Mouse (Mus musculus): ENCODE measurements around the gene Dnah17. TPM values are rescaled to one million over a fixed set of nuclear protein-coding genes. Genes with fewer than 3 reads are reported as not detected.

Gene Dnah17
- polyA plus RNA-seq, 1 experiment from 2014 or later: 0.27 TPM

DNA sequence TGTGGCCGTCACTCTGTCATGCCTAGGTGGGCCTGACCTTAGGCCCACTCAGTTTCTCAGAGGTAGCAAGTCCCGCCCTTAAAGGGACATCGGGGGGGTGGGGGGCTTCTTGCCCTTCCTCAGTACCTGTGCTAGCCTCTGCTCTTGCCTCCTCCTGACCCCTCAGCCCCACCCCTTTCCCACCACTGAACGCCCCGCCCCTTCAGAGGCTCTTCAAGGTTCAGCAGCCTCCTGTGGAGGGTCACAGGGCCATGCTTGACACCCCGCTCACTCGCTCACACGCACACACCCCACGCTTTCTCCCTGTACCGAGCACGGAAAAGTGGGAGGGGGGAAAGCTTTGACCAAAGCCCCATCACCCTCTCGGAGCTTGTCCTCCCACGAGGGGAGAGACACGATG, 50.7 kb downstream of the Dnah17 start:
- 86% methylated on average over 14 of the region's 14 CpGs for WGBS
- no peaks in the 10 kb centered on the region for H3K36me3 ChIP-seq

DNA sequence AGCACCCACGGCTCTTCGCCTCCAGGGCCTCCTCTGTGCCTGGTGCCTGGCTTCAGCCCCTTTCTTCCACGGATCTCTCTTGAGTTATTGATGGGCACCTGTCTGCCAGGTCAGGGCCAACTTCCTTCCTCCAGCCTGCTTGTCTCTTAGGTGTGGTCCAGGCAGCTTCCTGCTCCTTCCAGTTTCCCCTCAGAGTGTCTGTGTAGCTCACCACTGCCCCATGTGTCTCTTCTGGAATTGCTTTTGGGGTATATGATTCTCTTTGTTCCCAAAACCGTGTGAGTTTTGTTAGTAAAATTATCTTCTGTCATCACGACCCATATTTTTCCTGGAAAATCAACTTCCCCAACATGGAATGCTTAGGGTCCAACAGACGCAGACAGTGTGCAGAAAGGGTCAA, 53.5 kb downstream of the Dnah17 start:
- no peak overlapping the region for H3K4me3 ChIP-seq
- H3K27me3 ChIP-seq: no peaks in the 10 kb centered on the region
- no peak overlapping the region for H3K4me2 ChIP-seq (replicated peaks)
- H3K36me3 ChIP-seq: no peaks in the 10 kb centered on the region
- H3K4me1 ChIP-seq: no peaks in the 10 kb centered on the region
- H3K9ac ChIP-seq (replicated peaks): no peak overlapping the region
- no peak overlapping the region for H3K27ac ChIP-seq (replicated peaks)
- no peak for ATAC-seq (replicated peaks)
- no peaks in the 10 kb centered on the region for H3K9me3 ChIP-seq
- 84% methylated on average over 6 of the region's 6 CpGs for WGBS

More for the DNA sequence above, 50.7 kb downstream of the Dnah17 start:
- H3K9me3 ChIP-seq: no peaks in the 10 kb centered on the region
- no peaks in the 10 kb centered on the region for H3K4me1 ChIP-seq
- no peak overlapping the region for H3K9ac ChIP-seq (replicated peaks)
- H3K4me3 ChIP-seq: no peak overlapping the region
- no peaks in the 10 kb centered on the region for H3K27me3 ChIP-seq
- H3K27ac ChIP-seq (replicated peaks): no peak overlapping the region
- H3K4me2 ChIP-seq (replicated peaks): no peak overlapping the region
- no peak for ATAC-seq (replicated peaks)

DNA sequence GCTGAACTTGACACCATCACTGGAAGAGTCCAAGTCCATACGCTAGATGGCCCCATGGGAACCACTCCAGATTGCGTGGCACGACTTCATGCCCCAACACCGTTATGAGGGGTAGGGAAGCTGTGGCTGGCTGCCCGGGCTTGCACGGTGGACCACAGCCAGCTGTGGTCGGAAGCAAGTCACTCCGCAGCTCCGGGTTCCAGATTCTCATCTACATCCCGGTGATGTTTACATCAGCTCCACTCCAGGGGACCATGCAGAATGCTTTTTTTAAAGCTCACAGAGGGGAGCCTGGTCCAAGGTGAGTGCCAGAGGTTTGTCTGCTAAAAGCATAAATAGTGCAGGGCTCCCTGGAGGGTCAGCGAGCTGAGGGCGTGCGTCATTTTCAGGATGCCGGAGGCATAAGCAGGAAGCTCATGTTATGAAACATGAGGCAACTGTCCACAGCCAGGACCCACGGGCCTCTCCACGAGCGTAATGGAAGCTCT, 55.4 kb downstream of the Dnah17 start:
- Histone ChIP-seq H3K4me3 (no peak overlapping the region), H3K9ac (replicated peaks) (no peak overlapping the region), H3K27me3 (no peaks in the 10 kb centered on the region), H3K4me1 (no peaks in the 10 kb centered on the region), H3K27ac (replicated peaks) (no peak overlapping the region), H3K4me2 (replicated peaks) (no peak overlapping the region), H3K9me3 (no peaks in the 10 kb centered on the region), H3K36me3 (no peaks in the 10 kb centered on the region)
- 83% methylated on average over 17 of the region's 17 CpGs for WGBS
- ATAC-seq (replicated peaks): no peak

DNA sequence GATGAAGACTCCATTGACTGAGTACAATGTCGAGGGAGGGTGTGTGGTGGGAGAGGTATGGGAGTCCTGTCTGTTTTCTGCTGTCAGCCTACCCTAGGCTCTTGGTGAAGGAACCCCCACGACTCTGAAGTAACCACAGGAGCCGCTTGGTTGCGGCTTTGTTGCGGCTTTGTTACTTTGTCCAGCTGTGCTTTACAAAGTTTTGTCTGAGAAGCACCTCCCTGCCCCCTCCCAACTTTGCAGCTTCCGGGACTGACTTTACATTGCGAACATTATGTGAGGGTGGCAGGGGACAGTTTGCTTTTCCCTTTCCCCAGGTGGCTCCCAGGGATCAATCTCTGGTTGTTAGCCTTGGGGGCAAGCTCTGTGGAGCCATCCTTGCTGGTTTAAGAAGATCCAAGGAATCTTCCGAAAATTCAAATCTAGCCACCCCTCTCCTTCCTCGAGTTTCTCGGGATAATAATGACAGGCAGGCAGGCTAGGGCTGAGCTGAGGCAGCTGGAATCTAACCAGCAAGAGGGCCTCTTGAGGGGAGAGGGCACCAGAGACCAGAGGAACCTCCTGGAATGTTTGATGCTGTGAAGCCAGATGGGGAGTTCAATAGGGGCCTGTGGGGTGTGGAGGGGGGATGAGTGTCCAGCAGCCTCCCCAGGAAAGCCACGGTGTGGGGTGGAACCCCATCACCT, 59.1 kb downstream of the Dnah17 start:
- no peaks in the 10 kb centered on the region for H3K27me3 ChIP-seq
- ATAC-seq (replicated peaks): no peak
- no peaks in the 10 kb centered on the region for H3K9me3 ChIP-seq
- H3K36me3 ChIP-seq: no peaks in the 10 kb centered on the region
- no peak overlapping the region for H3K4me3 ChIP-seq
- no peak overlapping the region for H3K27ac ChIP-seq (replicated peaks)
- H3K9ac ChIP-seq (replicated peaks): no peak overlapping the region
- no peak overlapping the region for H3K4me2 ChIP-seq (replicated peaks)
- 37% methylated on average over 11 of the region's 11 CpGs for WGBS
- H3K4me1 ChIP-seq: no peaks in the 10 kb centered on the region

DNA sequence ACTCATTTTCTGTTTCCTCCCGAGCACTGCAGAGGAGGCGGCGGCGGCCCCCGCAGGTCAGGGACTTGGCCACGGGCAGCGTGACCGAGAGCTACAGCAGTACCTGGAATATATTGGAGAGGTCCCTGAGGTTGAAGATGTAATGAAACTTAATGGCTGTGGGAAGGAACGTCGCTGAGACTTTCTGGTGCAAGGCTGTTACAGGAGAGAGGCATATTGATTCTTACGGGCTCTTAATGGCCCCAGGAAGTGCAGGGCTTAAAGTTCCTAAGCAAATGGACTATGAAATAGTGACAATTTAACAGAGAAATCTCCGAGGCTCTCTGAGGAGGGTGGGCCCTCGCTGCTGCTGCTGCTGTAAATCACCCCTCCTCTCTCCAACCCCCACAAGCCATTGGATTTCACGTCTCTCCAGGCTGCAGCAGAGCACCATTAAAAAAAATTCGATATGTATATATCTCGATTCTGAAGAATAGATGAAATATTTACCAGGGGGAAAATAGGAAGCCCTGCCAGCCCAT, 61.6 kb downstream of the Dnah17 start:
- H3K4me2 ChIP-seq (replicated peaks): no peak overlapping the region
- 86% methylated on average over 16 of the region's 16 CpGs for WGBS

DNA sequence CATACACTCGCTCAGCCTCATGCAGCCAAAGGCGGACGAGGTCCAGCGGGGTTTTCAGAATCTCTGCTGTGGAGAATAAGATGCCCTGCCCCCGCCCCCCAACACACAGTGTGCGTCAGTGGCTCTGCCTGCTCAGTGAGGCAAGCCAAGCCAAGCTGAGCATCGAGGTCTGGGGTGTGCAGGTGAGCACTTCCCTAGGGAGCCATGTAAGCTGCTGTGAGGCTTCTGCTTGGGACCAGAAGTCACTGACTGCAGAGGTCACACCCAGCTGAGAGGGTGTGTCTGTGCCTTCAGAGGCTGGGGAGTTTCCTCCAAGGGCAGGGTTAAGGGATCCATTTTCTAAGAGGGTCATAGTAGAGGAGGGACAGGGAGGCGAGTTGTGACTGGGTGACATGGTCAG, 62.8 kb downstream of the Dnah17 start:
- Histone ChIP-seq H3K4me2 (replicated peaks) (no peak overlapping the region), H3K9me3 (no peaks in the 10 kb centered on the region), H3K36me3 (no peaks in the 10 kb centered on the region), H3K27me3 (no peaks in the 10 kb centered on the region), H3K4me3 (no peak overlapping the region), H3K9ac (replicated peaks) (no peak overlapping the region), H3K4me1 (no peaks in the 10 kb centered on the region), H3K27ac (replicated peaks) (no peak overlapping the region)
- ATAC-seq (replicated peaks): no peak
- 75% methylated on average over 8 of the region's 8 CpGs for whole genome bisulfite sequencing

More for the DNA sequence above, 61.6 kb downstream of the Dnah17 start:
- H3K9me3 ChIP-seq: no peaks in the 10 kb centered on the region
- no peak overlapping the region for H3K4me3 ChIP-seq
- no peak overlapping the region for H3K27ac ChIP-seq (replicated peaks)
- no peak overlapping the region for H3K9ac ChIP-seq (replicated peaks)
- H3K36me3 ChIP-seq: no peaks in the 10 kb centered on the region
- ATAC-seq (replicated peaks): no peak
- no peaks in the 10 kb centered on the region for H3K27me3 ChIP-seq
- no peaks in the 10 kb centered on the region for H3K4me1 ChIP-seq

DNA sequence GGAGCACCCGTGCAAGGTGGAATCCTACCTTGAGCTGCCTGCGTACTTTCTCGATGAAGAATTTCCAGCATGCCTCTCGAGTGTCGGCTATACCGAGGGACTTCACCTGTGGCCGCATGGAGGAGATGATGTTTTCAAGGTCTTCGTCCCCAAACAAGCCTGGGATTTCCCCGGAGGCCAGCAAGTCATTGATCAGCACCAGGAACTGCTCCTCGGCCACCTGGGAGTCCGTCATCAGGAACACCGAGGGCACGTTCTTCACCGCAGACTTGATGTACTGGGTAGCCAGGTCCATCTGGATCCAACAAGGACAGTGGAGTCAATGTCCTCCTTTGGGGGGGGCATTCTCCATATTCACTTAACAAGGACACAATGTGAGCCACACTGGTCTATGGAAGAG, 70.4 kb downstream of the Dnah17 start:
- ATAC-seq (replicated peaks): no peak
- H3K9me3 ChIP-seq: no peaks in the 10 kb centered on the region
- H3K4me3 ChIP-seq: no peak overlapping the region
- H3K27ac ChIP-seq (replicated peaks): no peak overlapping the region
- no peaks in the 10 kb centered on the region for H3K36me3 ChIP-seq
- WGBS: 86% methylated on average over 14 of the region's 14 CpGs
- no peak overlapping the region for H3K4me2 ChIP-seq (replicated peaks)
- no peak overlapping the region for H3K9ac ChIP-seq (replicated peaks)
- no peaks in the 10 kb centered on the region for H3K27me3 ChIP-seq
- peaks cover 5% of the 10 kb centered on the region; the same call in 1 of the 2 replicates for H3K4me1 ChIP-seq

DNA sequence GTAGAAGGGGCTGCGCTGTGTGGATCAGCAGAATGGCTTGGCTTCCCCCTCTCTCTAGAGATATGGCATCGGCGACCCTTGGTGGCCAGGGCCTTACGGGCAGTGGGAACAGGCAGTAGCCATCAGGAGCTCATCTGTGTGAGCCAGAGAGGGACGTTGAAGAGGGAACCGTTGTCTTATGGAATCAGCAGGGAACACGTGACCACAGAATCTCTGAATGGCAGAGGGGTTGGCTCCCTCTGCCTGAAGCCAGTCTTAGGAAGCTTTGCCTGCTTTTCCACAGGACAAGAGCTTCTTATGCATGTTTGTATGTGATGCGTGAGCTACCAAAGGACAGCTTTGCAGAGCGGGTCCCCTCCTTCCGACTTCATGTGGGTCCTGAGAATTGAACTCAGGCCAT, 71.6 kb downstream of the Dnah17 start:
- Histone ChIP-seq H3K4me1 (peaks cover 5% of the 10 kb centered on the region; the same call in 1 of the 2 replicates), H3K4me2 (replicated peaks) (no peak overlapping the region), H3K36me3 (no peaks in the 10 kb centered on the region), H3K9ac (replicated peaks) (no peak overlapping the region), H3K27me3 (no peaks in the 10 kb centered on the region), H3K27ac (replicated peaks) (no peak overlapping the region), H3K9me3 (no peaks in the 10 kb centered on the region), H3K4me3 (no peak overlapping the region)
- WGBS: 64% methylated on average over 10 of the region's 10 CpGs
- ATAC-seq (replicated peaks): no peak

DNA sequence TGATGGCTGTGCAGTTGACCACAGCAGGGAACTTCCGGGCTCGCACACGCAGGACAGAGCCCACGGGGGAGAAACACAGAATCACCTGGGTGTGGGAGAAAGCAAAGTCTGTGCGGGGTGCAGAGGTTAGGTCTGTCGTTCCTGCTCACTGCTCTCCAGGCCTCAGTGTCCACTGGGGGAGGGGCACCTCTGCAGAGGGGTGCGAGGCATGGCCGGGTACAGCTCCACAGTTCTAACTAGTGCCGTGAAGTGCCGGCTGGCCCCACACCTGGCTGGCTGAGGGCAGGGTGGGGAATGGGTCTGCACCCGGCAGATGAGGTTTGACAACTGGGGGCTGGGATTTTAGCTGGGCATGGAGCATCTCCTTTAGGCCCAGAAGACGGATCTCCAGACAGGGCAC, 72.1 kb downstream of the Dnah17 start:
- H3K4me1 ChIP-seq: peaks cover 5% of the 10 kb centered on the region; the same call in 1 of the 2 replicates
- no peak overlapping the region for H3K4me3 ChIP-seq
- no peaks in the 10 kb centered on the region for H3K9me3 ChIP-seq
- no peaks in the 10 kb centered on the region for H3K27me3 ChIP-seq
- no peak overlapping the region for H3K4me2 ChIP-seq (replicated peaks)
- WGBS: 77% methylated on average over 12 of the region's 12 CpGs
- no peaks in the 10 kb centered on the region for H3K36me3 ChIP-seq
- no peak overlapping the region for H3K27ac ChIP-seq (replicated peaks)
- ATAC-seq (replicated peaks): no peak
- H3K9ac ChIP-seq (replicated peaks): no peak overlapping the region

DNA sequence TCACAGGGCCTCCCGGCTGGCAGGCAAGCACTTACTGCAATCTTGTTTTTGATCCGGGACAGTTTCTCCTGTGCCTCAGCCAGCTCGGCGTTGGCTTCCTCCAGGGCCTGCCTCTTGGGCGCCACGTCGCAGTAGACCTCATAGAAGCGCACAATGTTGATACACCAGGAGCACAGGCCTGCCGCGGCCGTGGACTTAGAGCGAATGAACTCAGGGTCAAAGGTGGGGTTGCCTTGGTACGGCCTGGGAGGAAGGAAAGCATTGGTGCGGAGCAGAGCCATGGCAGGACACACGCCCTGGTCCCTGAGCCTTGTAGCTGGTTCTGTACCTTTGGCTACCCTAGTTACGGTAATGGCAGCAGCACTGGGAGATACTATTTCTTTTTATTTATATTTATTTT, 80.3 kb downstream of the Dnah17 start:
- Histone ChIP-seq H3K27me3 (no peaks in the 10 kb centered on the region), H3K4me3 (no peak overlapping the region), H3K27ac (replicated peaks) (no peak overlapping the region), H3K9ac (replicated peaks) (no peak overlapping the region), H3K4me1 (no peaks in the 10 kb centered on the region), H3K9me3 (no peaks in the 10 kb centered on the region), H3K4me2 (replicated peaks) (no peak overlapping the region), H3K36me3 (no peaks in the 10 kb centered on the region)
- no peak for ATAC-seq (replicated peaks)
- 82% methylated on average over 16 of the region's 16 CpGs for WGBS

DNA sequence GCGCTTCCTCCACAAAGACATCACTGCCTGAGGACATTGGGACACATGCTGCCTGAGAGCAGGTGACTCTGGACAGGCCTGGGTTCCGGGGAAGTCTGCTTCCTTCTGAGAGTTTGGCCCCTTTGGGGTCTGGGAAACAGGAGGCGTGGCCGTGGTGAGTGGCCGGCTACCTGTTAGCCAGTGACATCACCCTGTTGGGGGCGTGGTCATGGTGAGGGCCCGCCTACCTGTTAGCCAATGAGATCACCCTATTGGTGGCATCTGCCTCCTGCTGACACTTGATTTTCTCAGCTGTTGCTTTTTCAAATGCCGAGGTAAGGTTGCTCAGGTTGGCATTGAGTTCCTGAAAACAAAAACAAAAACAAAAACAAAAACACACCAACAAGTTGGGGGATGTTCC, 80.8 kb downstream of the Dnah17 start:
- Histone ChIP-seq H3K9ac (replicated peaks) (no peak overlapping the region), H3K27me3 (no peaks in the 10 kb centered on the region), H3K9me3 (no peaks in the 10 kb centered on the region), H3K36me3 (no peaks in the 10 kb centered on the region), H3K27ac (replicated peaks) (no peak overlapping the region), H3K4me1 (no peaks in the 10 kb centered on the region), H3K4me3 (no peak overlapping the region), H3K4me2 (replicated peaks) (no peak overlapping the region)
- 39% methylated on average over 8 of the region's 8 CpGs for WGBS
- ATAC-seq (replicated peaks): no peak

DNA sequence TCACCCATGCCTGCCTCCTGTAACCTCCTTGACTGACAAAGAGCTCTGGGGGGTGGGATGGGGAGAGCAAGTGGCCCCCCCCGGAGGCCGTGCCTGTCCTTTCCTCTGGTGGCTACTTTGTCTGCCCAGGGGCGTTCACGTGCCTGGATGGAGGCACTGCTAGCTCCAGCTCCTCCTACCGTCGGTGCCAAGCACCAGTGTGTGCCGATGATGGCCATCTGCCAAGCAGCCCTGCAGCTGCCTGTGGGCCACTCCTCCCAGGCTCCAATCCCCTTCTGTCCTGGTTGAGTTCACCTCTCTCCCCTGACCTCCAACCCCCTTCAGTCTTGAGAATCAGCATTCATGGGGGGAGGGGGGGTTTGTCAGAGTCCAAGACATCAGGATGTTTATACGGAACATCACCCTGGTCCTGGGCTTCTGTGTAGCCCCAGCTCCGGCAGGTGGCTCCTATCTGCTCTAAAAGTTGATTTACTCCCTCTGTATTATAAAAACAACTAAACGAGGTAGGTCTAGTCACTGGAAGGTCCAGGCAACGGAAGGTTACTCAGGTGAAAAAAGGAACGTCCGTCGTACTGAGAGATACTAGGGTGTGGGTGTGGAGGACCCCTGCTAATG, 87.0 kb downstream of the Dnah17 start:
- no peak overlapping the region for H3K9ac ChIP-seq (replicated peaks)
- H3K27ac ChIP-seq (replicated peaks): no peak overlapping the region
- peaks cover 12% of the 10 kb centered on the region; the same call in 1 of the 2 replicates for H3K4me1 ChIP-seq
- peak; percentile 48; the same call in 1 of the 2 replicates for ATAC-seq (replicated peaks)
- 49% methylated on average over 14 of the region's 14 CpGs for WGBS
- no peaks in the 10 kb centered on the region for H3K27me3 ChIP-seq
- H3K36me3 ChIP-seq: no peaks in the 10 kb centered on the region
- no peaks in the 10 kb centered on the region for H3K9me3 ChIP-seq
- no peak overlapping the region for H3K4me2 ChIP-seq (replicated peaks)
- H3K4me3 ChIP-seq: no peak overlapping the region

Data from forebrain, embryonic 15.5 days (tissue).